Mouse (Mus musculus): ENCODE measurements around the gene Mitf. TPM values are rescaled to one million over a fixed set of nuclear protein-coding genes. Genes with fewer than 3 reads are reported as not detected.

The Mitf gene
- polyA plus RNA-seq, 1 experiment from 2014 or later = 1.5 TPM

- Histone ChIP-seq H3K27me3 (ENCODE audit: control insufficient read depth, insufficient read depth, low read length) (no peaks in the 10 kb centered on the region), H3K4me1 (replicated peaks; ENCODE audit: control insufficient read depth, insufficient read depth) (no peaks in the 10 kb centered on the region), H3K9ac (ENCODE audit: low read length) (no peak overlapping the region), H3K27ac (replicated peaks) (no peak overlapping the region), H3K4me3 (ENCODE audit: low read depth, low read length) (no peak overlapping the region), H3K4me2 (replicated peaks; ENCODE audit: low read depth) (no peak overlapping the region), H3K9me3 (ENCODE audit: control insufficient read depth, low read length) (no peaks in the 10 kb centered on the region), H3K36me3 (ENCODE audit: control insufficient read depth, insufficient read depth, low read length) (no peaks in the 10 kb centered on the region)
- DNase-seq (ENCODE audit: low spot score) (no peak), ATAC-seq (ENCODE audit: low FRiP score, low TSS enrichment) (no peak)
- TF ChIP-seq EP300 (optimal IDR thresholded peaks at IDR 0.05) = no peak
- TF ChIP-seq CTCF (IDR thresholded peaks at IDR 0.05; ENCODE audit: low read depth) = no peak
- 72% methylated on average over 8 of the region's 8 CpGs for WGBS
Observed at GRCm38 (mm10) chr6:97952845-97953244, 146.0 kb downstream of the Mitf start.

- Histone ChIP-seq H3K4me2 (replicated peaks; ENCODE audit: low read depth) (no peak overlapping the region), H3K27ac (replicated peaks) (no peak overlapping the region), H3K27me3 (ENCODE audit: control insufficient read depth, insufficient read depth, low read length) (no peaks in the 10 kb centered on the region), H3K9me3 (ENCODE audit: control insufficient read depth, low read length) (no peaks in the 10 kb centered on the region), H3K4me3 (ENCODE audit: low read depth, low read length) (no peak overlapping the region), H3K4me1 (replicated peaks; ENCODE audit: control insufficient read depth, insufficient read depth) (no peaks in the 10 kb centered on the region), H3K9ac (ENCODE audit: low read length) (no peak overlapping the region), H3K36me3 (ENCODE audit: control insufficient read depth, insufficient read depth, low read length) (no peaks in the 10 kb centered on the region)
- whole genome bisulfite sequencing = 67% methylated on average over 6 of the region's 6 CpGs
- DNase-seq (ENCODE audit: low spot score) (no peak), ATAC-seq (ENCODE audit: low FRiP score, low TSS enrichment) (no peak)
- TF ChIP-seq EP300 (optimal IDR thresholded peaks at IDR 0.05) (no peak), CTCF (IDR thresholded peaks at IDR 0.05; ENCODE audit: low read depth) (no peak)
Observed at GRCm38 (mm10) chr6:97956121-97956520, 149.3 kb downstream of the Mitf start.

- Histone ChIP-seq H3K27ac (replicated peaks) (no peak overlapping the region), H3K9ac (ENCODE audit: low read length) (no peak overlapping the region), H3K4me1 (replicated peaks; ENCODE audit: control insufficient read depth, insufficient read depth) (no peaks in the 10 kb centered on the region), H3K9me3 (ENCODE audit: control insufficient read depth, low read length) (no peaks in the 10 kb centered on the region), H3K4me3 (ENCODE audit: low read depth, low read length) (no peak overlapping the region), H3K27me3 (ENCODE audit: control insufficient read depth, insufficient read depth, low read length) (no peaks in the 10 kb centered on the region), H3K4me2 (replicated peaks; ENCODE audit: low read depth) (no peak overlapping the region), H3K36me3 (ENCODE audit: control insufficient read depth, insufficient read depth, low read length) (no peaks in the 10 kb centered on the region)
- DNase-seq (ENCODE audit: low spot score) (peak; percentile 31), ATAC-seq (ENCODE audit: low FRiP score, low TSS enrichment) (0 out of 2 replicates have a peak, but pooled peaks have one; percentile 35)
- 74% methylated on average over 10 of the region's 10 CpGs for WGBS
- no peak for TF ChIP-seq CTCF (IDR thresholded peaks at IDR 0.05; ENCODE audit: low read depth)
- TF ChIP-seq EP300 (optimal IDR thresholded peaks at IDR 0.05) = no peak
Observed at GRCm38 (mm10) chr6:97956636-97957035, 149.8 kb downstream of the Mitf start.

GRCm38 (mm10) chr6:97958276-97958675 is 151.4 kb downstream of the Mitf start:
- ATAC-seq (ENCODE audit: low FRiP score, low TSS enrichment) (no peak), DNase-seq (ENCODE audit: low spot score) (no peak)
- no peak overlapping the region for H3K9ac ChIP-seq (ENCODE audit: low read length)
- no peak overlapping the region for H3K4me3 ChIP-seq (ENCODE audit: low read depth, low read length)
- no peak overlapping the region for H3K27ac ChIP-seq (replicated peaks)
- H3K4me1 ChIP-seq (replicated peaks; ENCODE audit: control insufficient read depth, insufficient read depth) = no peaks in the 10 kb centered on the region
- 73% methylated on average over 4 of the region's 4 CpGs for WGBS
- no peaks in the 10 kb centered on the region for H3K9me3 ChIP-seq (ENCODE audit: control insufficient read depth, low read length)
- H3K27me3 ChIP-seq (ENCODE audit: control insufficient read depth, insufficient read depth, low read length) = no peaks in the 10 kb centered on the region
- no peaks in the 10 kb centered on the region for H3K36me3 ChIP-seq (ENCODE audit: control insufficient read depth, insufficient read depth, low read length)
- H3K4me2 ChIP-seq (replicated peaks; ENCODE audit: low read depth) = no peak overlapping the region
- no peak for TF ChIP-seq CTCF (IDR thresholded peaks at IDR 0.05; ENCODE audit: low read depth)
- TF ChIP-seq EP300 (optimal IDR thresholded peaks at IDR 0.05) = no peak

GRCm38 (mm10) chr6:97961776-97962175 is 154.9 kb downstream of the Mitf start:
- H3K9ac ChIP-seq (ENCODE audit: low read length) = no peak overlapping the region
- WGBS = 55% methylated on average over 2 of the region's 2 CpGs
- H3K27ac ChIP-seq (replicated peaks) = no peak overlapping the region
- H3K4me1 ChIP-seq (replicated peaks; ENCODE audit: control insufficient read depth, insufficient read depth) = no peaks in the 10 kb centered on the region
- no peaks in the 10 kb centered on the region for H3K27me3 ChIP-seq (ENCODE audit: control insufficient read depth, insufficient read depth, low read length)
- H3K4me2 ChIP-seq (replicated peaks; ENCODE audit: low read depth) = no peak overlapping the region
- no peaks in the 10 kb centered on the region for H3K9me3 ChIP-seq (ENCODE audit: control insufficient read depth, low read length)
- ATAC-seq (ENCODE audit: low FRiP score, low TSS enrichment) = no peak
- no peak for TF ChIP-seq CTCF (IDR thresholded peaks at IDR 0.05; ENCODE audit: low read depth)
- TF ChIP-seq EP300 (optimal IDR thresholded peaks at IDR 0.05) = no peak
- no peaks in the 10 kb centered on the region for H3K36me3 ChIP-seq (ENCODE audit: control insufficient read depth, insufficient read depth, low read length)
- no peak for DNase-seq (ENCODE audit: low spot score)
- H3K4me3 ChIP-seq (ENCODE audit: low read depth, low read length) = no peak overlapping the region

GRCm38 (mm10) chr6:97962311-97962710 is 155.5 kb downstream of the Mitf start:
- H3K4me3 ChIP-seq (ENCODE audit: low read depth, low read length) = no peak overlapping the region
- H3K4me2 ChIP-seq (replicated peaks; ENCODE audit: low read depth) = no peak overlapping the region
- DNase-seq (ENCODE audit: low spot score) (no peak), ATAC-seq (ENCODE audit: low FRiP score, low TSS enrichment) (no peak)
- no peak overlapping the region for H3K9ac ChIP-seq (ENCODE audit: low read length)
- no peak for TF ChIP-seq EP300 (optimal IDR thresholded peaks at IDR 0.05)
- no peak for TF ChIP-seq CTCF (IDR thresholded peaks at IDR 0.05; ENCODE audit: low read depth)
- no peaks in the 10 kb centered on the region for H3K36me3 ChIP-seq (ENCODE audit: control insufficient read depth, insufficient read depth, low read length)
- 72% methylated on average over 1 of the region's 1 CpGs for WGBS
- H3K27me3 ChIP-seq (ENCODE audit: control insufficient read depth, insufficient read depth, low read length) = no peaks in the 10 kb centered on the region
- no peak overlapping the region for H3K27ac ChIP-seq (replicated peaks)
- no peaks in the 10 kb centered on the region for H3K4me1 ChIP-seq (replicated peaks; ENCODE audit: control insufficient read depth, insufficient read depth)
- no peaks in the 10 kb centered on the region for H3K9me3 ChIP-seq (ENCODE audit: control insufficient read depth, low read length)
